Mouse (Mus musculus): ENCODE data around the gene Troap.
"Not testable (repeated sequence)": the region's sequence is repeated elsewhere in the genome, so short reads cannot be mapped to it uniquely, and the experiment has no call there.

The Troap gene

DNA sequence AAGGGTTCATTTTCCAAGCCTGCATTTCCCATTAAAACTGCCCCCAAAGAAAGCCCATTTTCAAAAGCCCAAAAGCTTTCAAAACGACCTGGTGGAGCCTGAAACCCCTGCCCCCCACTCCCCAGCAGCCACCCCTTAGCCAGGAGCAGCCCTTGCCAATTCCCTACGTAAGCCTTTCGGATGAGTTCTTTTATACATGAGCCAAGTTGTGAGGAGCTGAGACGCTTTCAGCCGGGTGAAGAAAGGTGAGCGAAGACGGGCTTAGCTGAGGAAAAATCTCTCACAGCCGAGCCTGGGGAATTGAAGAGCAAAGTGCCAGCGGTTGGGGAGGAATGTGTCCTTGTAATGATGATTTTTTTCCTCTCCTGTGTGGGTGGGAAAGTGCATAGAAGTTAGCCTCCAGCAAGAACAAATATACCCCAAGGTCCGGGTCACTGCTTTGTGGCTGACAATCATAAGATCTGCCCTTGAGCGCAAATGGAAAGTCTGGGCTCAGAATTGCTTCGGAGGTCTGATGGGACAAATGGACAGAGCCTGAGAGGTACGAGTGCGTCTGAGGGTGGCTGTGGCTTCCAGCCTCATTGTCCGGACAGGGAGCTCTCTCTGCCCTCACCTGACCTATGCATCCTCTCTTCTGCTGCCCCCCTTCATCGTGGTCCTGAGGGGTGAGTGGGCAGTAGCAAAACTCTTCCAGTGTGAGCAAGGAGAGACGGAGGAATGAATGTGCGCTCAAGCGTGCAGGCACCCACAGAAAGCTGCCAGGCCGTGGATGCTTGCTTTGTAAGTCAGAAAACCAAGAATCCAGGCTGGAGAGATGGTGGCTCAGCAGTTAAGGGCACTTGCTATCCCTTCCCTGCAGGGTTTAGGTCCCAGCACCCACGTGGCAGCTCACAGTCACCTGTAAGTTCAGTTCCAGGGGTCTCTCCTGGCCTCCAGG lies 33.2 kb upstream of the Troap start:
- DNase-seq (ENCODE audit: low spot score): no peak

DNA sequence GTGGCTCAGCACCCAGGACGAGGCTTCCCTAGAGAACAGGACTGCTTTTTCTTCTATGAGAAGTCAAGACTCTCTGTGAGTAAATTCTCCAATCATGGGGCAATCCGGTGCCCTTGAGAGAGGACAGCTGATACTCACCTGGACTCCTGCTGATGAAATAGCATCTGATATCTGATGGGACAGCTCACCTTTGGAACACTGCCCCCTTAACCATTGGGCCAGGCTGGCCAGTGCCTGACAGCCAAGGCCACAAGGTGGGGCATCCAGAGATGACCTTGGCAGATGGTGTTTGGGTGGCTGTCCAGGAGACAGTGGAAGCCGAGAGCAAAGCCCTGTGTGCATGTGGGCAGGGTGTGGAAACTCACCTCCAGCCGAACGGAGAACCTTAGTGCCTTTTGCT lies 32.0 kb upstream of the Troap start:
- no peak for DNase-seq (ENCODE audit: low spot score)

DNA sequence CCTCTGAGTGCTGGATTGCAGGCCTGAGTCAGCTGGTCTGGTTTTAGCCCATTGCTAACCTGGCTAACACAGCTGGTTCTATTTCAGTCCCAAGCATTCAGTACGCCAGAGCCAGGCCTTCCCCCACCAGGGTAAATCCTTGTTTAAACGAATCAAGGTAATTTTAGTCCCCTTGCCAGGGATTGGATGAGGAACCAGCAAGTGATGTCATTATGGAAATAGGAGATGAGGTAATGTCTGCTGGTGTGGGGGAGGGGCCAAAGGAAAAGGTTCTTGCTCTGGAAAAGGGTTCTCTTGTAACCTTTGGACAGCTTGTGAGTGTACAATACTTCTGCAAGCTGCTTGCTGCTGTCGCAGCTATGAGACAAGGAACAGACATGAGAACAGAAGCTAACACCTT lies 29.5 kb upstream of the Troap start:
- peak; percentile 49 for DNase-seq (ENCODE audit: low spot score)

DNA sequence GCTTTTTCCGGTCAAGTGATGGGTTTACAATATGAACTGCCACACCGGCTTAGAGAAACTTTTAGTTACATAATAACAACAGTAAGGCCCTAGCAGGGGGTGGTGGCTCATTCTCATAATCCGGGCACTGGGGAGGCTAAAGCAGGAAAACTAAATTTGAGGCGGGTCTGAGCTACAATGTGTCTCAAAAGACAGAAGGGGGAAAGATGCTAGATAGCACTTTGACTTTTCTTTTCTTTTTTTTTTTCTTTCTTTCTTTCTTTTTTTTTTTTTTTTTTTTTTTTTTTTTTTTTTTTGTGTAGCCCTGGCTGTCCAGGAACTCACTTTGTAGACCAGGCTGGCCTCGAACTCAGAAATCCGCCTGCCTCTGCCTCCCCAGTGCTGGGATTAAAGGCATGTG lies 28.6 kb upstream of the Troap start:
- not testable (repeated sequence) for DNase-seq (ENCODE audit: low spot score)

DNA sequence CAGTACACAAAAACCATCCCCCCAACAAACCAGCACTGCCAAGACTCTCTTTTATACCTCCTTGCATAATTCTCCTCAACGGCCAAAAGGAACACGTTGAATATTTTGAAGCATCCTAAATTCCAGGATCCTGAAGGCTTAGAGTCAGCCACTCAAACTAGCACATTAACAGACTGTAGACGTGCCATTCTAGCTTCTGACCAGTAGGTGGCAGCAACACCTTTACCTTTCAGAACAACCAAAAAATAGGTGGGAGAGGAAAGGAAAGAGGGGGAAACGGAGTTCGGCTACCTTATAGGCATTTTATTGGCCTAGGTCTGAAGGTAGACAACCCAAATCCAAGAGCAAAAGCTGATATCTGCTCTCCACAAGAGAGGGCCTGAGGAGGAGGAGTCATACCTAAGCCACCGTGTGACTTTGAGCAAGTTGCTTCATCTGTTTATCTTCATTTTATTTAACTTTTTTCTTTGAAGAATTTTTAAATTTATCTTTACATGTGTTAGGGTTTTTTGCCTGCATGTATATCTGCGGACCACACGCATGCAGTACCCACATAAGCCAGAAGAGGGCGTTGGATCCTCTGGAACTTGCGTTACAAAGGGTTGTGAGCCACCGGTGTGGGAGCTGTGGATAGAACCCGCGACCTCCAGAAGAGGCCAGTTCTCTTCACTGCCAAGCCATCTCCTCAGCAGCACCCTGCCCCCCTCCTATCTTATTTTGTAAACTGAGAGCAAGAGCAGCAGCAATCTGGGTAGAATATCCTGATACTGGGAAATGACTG lies 24.7 kb upstream of the Troap start:
- DNase-seq (ENCODE audit: low spot score): peak; percentile 89

DNA sequence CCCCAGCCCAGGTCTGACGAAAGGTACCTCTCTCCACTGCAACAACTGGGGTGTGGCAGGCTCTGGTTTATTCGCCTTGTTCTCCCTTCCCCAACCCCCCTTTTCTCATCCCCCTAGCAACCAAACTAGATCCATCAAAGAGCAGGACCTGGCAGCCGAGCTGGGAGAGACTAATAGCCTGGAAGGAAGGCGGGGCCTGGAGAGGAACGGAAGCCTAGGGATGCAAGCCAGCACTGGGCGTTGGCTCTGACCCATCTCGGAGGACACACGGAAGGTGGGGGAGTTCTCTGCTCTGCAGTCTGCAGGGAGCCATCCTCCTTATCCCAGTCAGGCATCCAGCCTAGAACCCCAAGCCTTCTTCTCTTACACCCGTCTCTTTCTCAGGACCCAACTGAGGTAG lies 21.0 kb upstream of the Troap start:
- peak; percentile 46 for DNase-seq (ENCODE audit: low spot score)

DNA sequence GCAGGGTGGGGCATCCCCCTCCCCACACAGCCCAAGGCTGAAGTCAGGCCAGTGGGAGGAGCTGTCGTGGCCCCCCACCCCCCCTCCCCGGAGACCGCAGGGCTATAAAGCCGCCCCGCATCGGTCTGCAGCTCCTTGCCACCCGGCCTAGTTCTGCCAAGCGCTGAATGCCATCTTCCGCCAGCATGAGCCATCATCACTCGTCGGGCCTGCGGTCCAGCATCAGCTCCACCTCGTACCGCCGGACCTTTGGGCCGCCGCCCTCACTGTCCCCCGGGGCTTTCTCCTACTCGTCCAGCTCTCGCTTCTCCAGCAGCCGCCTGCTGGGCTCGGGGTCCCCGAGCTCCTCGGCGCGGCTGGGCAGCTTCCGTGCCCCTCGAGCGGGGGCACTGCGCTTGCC lies 19.3 kb upstream of the Troap start, which contains the start of gene Prph:
Gene Prph, plus strand, starts transcription at position 135 of the 400 bp plus-strand sequence.
- no peak for DNase-seq (ENCODE audit: low spot score)

DNA sequence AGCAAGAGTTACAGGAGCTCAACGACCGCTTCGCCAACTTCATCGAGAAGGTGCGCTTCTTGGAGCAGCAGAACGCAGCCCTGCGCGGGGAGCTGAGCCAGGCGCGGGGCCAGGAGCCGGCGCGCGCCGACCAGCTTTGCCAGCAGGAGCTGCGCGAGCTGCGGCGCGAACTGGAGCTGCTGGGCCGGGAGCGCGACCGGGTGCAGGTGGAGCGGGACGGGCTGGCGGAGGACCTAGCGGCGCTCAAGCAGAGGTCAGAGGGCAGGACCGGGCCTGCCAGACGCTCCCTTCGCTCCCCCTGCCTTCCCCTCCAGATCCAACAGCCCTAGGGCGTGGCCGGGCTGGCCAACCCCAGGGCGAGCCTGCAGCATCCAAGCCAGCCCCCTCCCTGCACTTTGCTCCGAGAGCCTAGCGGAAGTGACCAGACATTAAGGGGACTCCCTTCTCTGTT lies 18.8 kb upstream of the Troap start:
- peak; percentile 61 for DNase-seq (ENCODE audit: low spot score)

DNA sequence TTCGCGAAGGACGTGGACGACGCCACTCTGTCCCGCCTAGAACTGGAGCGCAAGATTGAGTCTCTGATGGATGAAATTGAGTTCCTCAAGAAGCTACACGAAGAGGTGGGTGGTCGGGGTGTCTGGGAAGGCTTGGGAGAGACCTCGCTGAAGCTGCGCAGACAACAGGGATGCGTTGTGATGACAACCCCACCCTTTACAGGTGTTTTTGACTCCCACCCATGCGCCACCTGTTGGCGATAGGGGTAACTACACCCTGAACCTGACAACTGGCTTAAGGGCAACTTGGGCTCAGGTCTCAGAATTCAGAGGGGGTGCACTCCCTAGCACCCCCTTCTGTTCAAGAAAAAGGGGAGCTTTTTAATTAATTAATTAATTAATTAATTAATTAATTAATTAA lies 18.0 kb upstream of the Troap start:
- peak; percentile 71 for DNase-seq (ENCODE audit: low spot score)

DNA sequence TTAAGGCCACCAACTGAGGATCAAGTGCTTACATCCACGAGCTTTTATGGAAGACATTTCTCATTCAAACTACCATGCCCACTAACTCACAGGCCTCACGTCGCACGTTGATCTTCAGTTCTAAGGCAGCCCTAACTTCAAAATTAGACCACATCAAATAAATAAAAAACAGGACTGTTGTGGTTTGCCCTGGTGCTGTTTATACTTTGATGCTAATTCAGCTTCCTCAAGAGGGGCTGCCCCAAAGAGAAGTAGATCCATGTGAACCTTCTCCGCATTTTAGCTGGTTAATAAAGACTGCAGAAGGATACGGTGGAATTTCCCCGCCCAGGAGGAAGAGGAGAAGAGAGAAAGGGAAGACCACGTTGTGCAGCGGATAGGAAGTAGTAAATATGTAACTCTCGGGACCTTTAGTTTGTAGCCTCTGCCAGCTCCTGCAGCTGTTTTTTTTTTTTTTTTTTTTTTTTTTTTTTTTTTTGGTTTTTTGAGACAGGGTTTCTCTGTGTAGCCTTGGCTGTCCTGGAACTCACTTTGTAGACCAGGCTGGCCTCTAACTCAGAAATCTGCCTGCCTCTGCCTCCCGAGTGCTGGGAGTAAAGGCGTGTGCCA lies 8.7 kb upstream of the Troap start:
- no peak for DNase-seq (ENCODE audit: low spot score)

DNA sequence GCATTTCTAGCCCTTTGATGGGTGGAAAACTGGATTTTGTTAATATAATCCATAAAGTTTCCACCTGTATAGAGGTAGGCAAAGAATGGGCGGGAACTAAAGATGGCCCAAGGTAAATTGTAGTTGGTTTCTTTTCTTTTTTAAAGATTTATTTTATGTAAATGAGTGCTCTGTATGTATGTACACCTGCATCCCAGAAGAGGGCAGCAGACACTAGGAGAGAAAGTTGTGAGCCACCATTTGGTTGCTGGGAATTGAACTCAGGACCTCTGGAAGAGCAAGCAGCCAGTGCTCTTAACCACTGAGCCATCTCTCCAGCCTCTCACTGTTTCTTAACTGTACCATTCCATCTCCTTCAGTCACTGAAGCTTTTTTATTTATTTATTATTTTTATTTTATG lies 2.4 kb upstream of the Troap start:
- no peak for DNase-seq (ENCODE audit: low spot score)

DNA sequence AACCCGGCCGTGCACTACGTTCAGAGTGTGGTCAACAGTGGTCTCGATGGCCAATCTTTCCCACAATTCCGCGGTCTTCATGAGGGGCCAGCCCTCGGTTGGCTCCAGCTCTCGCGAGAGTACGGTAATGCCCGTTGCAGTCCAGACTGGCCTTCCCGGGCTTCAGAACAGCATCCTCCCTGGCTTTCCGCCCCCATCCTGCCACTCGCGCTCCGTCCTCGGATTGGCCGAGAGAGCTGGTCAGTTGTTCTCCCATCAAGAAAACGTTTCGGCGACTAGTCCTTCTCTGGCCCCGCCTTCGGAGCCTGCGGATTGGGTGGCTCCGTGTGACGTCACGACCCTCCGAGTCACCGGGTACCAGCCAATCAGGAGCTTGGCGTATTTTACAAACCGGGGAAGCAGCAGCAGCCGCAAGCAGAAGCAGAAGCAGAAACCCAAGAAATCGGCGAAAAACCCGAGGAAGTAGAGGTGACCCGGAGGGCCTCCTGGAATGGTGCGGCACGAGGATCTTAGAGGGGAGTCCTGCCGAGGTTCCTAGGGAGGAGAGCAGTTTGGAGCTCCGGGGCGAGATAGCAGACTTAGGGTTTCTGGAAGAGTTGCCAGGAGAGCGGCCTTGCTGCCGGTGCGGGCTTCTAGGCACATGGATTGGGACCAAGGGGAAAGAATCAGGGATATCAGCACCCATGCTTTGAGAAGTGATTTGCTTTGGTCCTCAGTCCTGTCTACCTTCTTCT lies 392 bp downstream of the Troap start:
- DNase-seq (ENCODE audit: low spot score): peak; percentile 99

DNA sequence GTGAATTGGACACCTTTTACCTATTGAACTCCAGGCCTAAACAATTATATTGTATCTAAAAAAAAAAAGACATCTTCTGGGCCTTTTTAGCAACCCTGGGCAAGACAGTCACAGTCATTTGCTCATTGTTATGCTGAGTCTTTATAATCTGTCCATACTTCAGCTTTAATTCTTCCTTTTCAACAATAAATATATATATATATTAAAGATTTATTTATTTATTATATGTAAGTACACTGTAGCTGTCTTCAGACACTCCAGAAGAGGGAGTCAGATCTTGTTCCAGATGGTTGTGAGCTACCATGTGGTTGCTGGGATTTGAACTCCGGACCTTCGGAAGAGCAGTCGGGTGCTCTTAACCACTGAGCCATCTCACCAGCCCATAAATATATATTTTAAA lies 1.6 kb downstream of the Troap start:
- DNase-seq (ENCODE audit: low spot score): peak; percentile 72

DNA sequence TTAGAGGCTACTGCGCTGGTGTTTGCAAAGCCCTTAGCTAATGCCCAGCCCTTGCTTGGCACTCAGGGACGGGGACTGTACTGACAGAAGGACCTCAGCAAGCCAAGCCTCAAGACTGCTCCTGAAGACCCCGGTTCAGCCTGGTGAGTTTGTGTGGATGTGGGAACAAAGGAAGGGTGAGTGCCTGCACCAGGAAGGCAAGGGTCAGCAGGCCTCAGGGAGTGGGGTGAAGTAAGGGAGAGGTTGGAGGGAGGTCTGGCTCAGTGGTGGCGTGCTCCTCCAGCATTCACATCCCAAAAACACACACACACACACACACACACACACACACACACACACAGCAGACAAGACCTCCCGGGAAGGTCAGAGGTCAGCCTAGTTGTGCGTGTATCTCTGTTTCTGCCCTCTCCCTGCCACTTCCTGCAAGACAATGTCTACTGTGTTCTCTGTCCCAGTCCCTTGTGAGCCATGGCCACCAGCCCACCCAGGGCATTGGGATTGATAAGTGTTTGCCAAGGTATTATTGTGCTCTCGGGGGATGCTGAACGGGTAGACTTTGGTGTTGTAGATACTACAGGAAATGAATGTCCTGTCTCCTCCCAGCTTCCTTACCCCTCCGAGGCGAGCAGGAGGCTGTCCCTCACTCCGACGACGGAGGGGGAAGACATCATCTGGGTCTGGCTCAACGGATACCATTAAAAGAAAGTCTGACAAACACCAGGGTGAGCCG lies 4.0 kb downstream of the Troap start:
- DNase-seq (ENCODE audit: low spot score): no peak

DNA sequence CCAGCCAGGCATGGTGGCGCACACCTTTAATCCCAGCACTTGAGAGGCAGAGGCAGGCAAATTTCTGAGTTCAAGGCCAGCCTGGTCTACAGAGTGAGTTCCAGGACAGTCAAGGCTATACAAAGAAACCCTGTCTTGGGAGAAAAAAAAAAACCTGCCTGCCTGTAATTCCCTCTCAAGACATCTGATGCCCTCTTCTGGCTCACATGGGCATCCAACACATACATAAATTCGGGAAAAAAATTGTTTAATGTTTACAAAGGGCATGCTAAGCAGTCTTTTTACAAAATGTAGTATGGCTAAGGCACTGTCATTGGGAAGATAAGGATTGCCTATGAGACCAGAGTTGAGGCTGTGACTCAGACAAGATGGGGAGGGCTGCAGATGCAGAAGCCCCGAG lies 5.4 kb downstream of the Troap start:
- no peak for DNase-seq (ENCODE audit: low spot score)

DNA sequence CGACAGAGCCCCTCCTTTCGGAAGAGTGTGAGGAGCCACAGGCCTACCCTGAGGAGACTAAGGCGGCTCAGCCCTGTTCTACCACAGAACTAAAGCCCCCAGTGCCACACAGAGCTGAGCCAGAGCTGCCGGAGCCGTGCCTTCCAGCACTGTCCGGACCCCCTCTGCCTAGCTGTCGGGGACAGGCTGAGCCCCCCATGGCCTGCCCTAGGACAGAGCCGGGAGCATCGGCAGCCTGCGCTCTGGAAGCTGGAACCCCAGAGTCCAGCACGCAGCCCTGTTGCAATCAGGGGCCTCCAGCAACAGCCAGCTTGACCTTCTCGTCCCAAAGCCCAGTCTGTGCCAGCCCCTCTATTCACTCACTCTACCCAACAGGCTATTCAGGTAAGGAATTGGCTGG lies 7.9 kb downstream of the Troap start:
- no peak for DNase-seq (ENCODE audit: low spot score)

DNA sequence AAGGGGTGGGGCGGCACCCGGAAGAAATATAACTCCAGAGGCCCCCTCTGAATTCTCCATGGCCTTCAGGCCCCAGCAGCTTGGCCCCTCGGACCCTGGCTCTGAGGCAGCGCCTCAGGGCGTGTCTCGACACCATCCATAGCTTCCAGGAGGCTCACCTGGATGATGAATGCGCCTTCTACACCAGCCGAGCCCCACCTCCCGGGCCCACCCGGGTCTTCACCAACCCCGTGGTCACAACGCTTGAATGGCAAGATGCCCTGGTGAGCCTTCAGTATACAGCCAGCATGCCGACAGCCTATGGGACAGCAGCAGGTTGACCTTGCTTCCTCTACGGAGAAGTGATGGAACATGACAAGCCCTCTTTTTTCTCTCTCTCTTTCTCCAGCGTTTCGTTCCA lies 8.5 kb downstream of the Troap start:
- DNase-seq (ENCODE audit: low spot score): no peak

DNA sequence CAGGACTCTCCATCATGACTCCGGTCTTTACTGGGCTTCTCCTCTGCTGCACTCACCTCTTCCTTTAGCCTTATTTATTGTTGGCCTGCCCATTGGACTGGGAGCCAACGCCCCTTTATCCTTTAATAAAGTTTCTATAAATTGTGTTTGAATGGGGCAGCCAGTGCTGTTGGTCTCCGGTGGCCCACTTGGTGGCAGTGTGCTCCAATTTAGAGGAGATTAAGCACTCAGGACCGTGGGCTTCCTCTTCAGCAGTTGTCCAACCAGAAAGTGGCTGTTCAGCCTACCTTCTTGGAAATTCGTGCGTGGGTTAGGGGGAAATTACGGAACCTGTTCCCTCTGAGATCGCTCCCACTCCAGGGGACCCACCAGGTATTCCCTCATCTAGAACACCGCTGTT lies 8.9 kb downstream of the Troap start:
- DNase-seq (ENCODE audit: low spot score): peak; percentile 73

DNA sequence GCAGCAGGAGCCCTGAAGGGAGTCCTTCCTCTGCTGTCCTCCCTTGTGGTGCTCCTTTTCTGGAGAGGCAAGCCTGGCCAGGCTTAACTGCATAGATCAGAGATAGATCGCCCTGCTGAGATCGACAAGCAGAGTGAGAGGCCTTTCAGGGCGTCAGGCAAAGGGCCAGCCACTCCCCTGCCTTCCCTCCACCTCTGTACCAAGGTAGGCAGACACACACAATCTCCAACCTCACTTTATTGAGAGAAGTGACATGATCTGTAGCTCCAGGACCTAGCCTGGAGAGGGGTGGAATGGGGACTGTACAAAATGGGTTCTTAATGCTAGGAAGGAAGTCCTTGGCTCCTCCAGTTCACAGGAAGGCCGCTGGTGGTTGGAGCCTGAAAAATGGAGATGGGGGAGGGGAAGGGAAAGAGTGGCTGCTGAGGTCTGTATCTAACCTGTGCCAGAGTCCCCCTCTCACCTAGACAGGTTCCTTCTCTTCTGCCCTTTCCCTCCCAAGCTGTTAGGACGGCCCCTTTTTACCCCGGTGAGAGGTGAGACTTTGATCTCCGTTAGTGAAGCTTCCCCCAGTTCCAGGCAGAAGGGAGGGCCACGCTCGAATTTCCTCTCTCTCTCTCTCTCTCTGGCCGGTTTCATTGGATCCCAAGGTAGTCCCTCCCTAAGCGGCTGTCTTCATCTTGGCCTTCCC lies 9.6 kb downstream of the Troap start:
- peak; percentile 54 for DNase-seq (ENCODE audit: low spot score)

DNA sequence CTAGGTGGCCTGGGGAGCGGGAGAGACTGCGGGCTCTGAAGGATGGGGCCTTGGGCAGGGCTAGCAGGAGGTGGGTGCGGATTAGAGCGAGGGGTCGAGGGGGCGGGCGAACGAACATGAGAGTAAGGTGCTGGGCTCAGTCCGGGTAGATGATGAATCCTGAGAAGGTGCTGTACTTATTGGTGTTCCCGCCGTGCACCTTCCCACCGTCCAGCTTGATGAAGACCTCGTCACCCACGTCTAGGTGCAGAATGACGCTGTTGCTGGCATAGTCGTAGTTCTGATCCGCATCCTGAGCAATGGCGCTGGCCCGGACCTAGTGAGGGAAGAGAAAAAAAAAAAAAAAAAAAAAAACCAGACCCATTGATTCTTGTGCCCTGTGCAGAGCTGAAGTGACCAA lies 10.2 kb downstream of the Troap start:
- DNase-seq (ENCODE audit: low spot score): no peak

DNA sequence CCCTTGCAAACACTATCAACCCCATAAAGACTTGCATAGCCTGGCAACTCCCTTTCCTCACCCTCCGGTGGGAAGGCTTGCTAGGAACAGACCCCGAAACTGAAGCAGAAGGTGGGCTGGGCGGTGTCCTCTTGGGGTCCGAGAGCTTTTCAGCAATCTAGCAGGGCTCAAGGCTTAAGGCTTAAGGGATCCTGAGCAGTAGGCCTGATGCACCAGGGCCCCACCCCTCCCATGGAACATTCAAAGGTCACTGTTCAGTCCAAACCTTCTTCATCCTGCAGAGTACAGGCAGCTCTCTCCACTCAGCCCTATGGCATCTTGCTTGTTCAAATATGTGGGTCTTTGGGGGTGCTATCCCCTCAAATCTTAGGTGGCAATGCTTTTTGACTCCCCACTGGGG lies 11.6 kb downstream of the Troap start:
- no peak for DNase-seq (ENCODE audit: low spot score)

Data from embryo, embryonic 10.5 days (tissue).